Mouse (Mus musculus) right cerebral cortex, postnatal 25 days (tissue): ENCODE results near the gene Tlk1.

ENCODE experiments used
- DNase-seq: peaks from one replicate; pipeline ENCODE4 v3.0.0; 2022

Tlk1 gene

DNA sequence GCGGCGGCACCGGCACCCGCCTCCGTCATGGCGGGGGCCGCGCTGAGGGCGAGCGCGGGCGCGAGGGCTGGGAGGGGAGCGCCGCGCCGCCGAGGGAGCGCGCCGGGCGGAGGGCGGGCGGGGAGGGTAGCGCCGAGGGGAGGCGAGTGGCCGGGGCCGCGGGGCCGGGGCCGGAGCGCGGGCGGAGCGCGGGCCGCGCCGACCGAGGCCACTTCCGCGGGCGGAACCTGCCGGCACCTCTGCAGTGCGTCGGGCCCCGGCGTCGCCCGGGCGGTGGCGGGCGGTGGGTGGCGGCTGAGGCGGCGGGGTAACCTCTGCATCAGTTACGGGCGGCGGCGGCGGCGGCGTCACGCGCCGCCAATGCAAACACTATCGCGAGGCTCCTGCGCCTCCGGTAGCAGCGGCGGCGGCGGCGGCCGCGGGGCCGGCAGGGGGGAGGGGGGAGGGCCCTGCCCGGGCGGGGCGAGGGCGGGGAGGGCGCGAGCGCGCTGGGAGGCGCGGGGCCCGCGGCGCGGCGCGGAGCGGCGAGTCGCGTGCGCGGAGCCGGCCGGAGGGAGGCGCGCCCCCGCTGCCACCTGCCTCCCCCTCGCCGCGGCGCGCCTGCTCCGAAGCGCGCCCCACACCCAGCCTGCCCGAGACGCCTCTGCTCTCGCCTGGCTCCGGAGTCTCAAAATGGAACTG is at the start of gene Tlk1:
TSS of gene Tlk1 (minus strand) at position 358 of the 681 bp plus-strand sequence.
- peak; percentile 71 for DNase-seq

DNA sequence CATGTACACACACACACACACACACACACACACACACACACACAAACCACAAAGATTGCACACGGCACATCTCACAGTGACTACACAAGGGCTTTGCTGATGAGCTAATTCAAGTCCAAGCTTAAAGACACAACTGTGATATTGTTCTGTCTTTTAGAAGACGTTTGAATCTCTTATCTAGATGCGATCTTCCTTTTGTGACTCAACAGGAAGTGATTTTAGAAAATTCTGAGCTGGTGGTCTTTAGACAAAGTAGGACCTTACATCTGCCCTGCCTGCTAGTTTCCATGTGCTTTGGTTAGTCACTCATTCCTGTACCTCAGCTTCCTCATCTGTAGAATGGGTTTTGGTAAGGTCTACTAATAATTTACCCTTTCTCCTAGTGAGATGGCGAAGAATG is 49.6 kb upstream of the Tlk1 start:
- DNase-seq: no peak

DNA sequence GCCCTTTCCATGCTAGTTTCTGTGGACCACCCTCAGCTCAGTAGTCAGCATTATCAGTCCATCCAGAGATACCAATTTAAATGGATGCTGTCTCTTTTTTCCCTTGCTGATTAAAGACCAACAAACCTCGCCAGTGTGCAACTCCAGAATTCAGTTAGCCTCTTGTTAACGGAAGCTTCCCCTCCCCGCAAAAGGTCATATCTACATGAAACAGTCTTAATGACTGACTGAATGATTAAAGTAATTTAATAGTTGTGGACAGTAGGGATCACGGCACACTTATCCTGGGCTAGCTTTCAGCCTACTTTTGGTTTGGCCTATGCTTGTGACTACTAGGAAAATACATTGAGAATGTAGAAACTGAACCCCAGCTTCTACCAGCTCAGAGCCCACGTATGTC is 47.6 kb upstream of the Tlk1 start:
- no peak for DNase-seq

DNA sequence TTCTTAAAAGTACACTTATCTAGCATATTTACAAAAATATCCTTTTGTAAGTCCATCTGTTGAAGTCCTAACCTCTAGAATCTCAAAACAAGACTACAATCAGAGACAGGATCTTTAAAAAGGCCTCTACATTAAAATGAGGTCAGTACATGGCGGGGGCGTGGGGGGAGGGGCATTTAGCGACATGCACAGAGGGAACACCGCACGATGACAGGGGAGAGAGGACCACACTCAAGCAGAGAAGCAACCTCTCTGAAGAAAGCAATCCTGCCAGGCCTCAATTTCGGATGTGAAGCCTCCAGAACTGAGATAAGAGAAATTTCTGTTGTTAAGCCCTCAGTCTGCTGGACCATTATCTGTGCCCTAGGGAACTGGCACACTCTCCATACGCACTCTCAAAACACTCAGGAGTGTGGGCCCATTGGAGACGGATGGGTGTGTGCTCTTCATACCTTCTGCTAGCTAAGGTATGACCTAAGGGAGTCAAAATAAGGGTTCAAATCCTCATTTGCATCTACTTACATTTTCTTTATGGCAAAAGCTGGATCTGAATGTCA is 46.0 kb upstream of the Tlk1 start:
- no peak for DNase-seq

DNA sequence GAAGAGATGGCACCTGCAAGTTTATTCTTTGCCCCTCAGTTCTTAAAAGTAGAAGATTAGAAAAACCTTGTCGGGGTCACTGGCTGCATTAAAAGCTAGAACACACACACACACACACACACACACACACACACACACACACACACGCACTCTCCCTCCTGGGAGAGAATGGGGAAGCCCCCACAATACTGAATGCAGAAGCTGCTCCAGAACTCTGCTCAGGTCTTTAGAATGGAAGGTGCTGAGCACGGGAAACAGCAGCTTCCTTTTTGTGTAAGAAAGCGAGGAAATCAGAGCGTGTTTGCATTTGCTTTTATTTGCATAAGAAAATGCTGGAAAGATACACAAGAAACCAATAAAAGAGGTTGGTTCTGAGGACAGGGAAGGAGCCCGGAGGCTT is 45.3 kb upstream of the Tlk1 start:
- no peak for DNase-seq

DNA sequence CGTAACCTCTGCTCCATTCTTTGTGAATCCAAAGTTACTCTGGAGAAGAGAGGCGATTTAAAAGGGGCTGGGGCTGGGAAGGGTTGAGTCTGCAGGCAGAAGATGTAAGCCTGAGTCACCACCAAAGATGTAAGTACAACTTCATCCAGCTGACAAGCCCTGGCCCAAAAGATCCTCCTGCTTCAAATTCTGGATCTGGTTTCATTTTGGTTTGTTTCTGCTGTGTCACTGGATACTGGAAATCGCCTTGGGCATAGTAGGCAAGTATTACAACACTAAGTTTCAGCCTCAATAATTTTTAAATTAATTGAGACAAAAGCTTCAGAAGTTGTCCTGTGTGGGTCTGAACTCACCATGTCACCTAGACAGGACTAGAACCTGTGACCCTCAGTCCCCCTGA is 43.6 kb upstream of the Tlk1 start:
- no peak for DNase-seq

DNA sequence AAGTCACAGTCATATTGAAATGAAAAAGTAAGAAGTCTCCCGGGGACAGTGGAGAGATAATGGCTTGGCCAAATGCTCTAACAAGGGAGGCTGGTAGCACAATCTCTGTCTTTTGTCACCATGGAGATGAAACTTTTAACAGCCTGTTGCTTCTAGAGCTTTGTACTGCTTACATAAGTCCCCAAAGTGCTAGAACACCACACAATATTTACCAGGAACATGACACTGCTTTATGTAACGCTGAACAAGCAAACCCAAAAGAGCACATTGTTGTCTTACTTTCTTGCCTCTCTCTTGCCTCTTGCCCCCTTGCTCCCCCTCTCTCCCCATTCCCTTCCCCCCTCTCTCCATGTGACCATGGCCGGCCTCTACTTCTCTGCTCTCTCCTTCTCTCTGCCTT is 41.7 kb upstream of the Tlk1 start:
- DNase-seq: no peak

DNA sequence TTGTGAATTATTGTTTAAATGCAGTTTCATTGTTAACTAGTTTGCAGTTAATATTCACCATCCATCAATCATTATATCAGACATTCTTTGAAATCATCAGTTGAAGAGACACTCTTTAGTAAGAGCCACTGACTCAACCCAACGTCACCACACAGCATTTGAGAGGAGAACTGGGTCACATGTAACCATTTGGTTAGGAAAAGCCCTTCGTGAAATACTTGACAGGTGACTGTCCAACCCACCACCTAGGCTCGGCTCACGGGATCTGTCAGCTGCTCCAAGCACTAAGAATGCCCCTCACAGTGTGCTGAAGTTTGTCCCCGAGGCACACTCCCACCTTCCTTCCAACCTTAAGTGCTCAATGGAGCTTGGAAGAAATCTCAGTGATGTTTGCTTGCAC is 37.4 kb upstream of the Tlk1 start:
- no peak for DNase-seq

DNA sequence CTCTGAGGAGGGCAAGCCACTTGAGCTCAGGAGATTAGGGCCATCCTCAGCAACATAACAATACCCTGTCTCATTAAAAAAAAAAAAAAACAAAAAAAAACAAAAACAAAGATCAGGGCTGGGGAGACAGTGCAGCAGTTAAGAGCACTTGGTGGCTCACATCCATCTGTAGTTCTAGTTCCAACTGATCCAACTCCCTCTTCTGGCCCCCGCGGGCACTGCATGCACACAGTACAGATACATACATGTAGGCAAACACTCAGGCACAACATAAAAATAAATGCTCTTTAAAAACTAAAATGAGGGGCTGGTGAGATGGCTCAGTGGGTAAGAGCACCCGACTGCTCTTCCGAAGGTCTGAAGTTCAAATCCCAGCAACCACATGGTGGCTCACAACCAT is 34.2 kb upstream of the Tlk1 start:
- DNase-seq: no peak

DNA sequence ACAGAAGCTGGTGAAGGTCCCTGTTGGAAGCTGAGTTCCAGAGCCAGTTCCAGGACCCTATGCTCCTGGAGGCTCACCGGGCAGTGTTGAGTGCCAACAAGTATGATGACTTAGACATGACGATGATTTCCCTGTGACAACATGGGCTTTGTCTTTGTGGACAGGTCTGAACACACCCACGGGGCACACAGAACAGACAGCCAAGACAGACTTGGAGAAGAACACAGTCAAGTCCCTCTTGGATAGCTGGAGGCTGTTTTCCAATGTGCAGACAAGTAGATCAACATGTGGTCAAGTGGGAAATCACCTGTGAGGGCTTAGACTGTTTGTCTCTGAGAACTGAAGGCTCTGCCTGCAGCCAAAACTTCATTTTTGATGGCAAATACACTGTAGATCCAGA is 31.4 kb upstream of the Tlk1 start:
- DNase-seq: no peak

DNA sequence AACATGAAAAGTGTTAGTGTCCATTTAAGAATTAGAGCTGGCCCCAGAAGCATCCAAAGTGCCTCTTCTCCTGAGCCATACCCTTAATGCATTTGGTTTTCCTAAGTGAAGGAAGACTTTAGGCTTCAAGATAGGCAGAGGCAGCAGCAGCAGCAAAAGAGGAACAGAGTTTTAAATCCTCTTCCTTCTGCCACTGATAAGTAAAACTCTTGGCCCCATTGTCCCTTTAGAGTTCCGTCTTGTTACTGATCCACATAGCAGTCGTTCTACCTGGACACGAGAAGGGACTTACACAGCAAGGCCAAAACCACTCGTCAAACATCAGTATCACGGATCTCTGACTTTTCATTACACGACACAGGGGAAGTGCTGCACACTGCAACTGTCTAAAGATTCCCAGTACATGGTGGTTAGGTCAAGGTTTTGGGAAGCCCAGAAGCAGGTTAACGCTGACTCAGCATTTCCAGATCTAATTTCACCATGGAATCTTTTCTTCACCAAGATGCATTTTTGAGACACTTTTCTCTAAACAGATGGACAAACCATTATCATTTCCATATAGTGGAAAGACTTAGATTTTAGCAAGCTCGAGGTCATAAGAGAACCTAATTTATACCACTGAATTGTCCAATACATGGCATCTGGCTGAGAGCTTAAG is 28.8 kb upstream of the Tlk1 start:
- DNase-seq: no peak

DNA sequence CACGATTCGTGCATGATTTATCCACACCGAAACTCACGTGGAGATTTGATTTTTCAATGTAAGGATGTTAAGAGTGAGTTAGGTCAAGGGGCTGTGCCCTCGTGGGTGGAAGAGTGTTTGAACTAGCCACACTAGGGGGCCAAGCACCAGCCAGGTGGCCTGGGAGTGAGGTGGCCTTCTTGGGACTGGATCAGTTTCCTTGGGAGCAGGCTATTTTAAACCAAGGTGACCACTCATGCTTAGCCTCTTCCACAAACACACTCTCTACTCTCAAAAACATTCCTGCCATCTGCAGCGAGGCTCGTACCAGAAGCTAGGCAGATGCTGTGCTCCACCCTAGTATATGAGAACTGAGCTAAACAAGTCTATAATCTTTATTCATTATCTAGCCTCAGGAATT is 27.8 kb upstream of the Tlk1 start:
- DNase-seq: no peak

DNA sequence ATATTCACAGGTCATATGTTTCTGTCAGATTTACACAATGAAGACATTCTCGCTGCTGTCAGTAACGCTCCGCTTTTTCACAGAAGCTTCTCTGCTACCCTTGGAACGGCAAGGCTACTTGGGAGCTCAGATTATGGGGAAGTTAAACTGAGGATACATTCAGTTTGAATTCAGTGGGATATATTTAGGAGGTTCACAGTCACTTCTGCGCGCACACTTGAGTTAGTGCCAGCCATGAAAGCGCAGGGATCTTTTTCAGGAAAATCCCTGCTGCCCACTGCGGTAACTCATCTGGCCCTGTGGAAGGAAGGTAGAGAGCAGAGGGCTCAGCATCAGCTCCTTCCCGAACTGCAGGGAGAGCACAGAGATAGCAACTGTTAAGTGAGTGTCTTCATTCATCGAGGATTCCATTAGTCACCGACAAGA is 27.3 kb upstream of the Tlk1 start:
- peak; percentile 64 for DNase-seq

DNA sequence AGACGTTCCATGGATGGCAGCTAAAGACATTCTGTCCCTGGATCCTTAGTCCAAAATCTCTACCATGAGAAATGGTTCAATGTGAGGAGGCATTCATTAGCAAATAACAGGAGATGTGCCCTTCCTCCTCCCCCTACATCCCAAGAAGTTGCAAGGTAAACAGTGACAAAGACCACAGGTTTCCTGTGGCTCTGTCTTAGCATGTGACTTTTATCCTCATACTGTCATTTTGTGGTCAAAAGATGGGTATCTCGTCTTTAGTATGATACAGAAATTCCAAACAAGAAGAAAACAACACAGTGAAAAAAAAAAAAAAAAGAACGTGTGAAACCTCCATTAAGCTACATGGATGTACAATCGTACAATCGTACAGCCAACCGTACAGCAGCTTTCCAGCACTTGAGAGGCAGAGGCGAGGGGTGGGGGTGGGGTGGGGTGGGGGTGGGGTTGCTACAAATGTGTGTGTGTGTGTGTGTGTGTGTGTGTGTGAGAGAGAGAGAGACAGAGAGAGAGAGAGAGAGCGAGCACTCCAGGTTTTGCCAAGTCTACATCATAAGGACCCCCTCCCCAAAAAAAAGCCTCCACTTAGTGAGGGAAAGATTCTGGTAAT is 26.8 kb upstream of the Tlk1 start:
- no peak for DNase-seq

DNA sequence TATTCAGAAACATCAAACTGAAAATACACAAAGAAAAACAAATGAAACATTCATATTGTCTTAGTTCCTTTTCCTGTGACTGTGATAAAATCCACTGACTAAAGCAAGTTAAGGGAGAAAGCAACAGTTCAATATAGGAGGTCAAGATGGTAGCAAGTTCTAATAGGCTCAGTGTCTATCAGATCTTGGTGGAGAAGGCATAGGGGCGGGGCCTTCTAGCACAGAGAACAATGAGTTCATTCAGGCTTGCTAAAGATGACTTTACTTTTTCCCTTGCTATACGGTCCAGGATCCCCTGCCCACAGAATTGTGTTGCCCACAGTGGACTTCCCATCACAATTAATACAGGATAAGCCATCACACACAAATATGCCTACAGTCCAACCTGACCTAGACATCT is 20.3 kb upstream of the Tlk1 start:
- no peak for DNase-seq

DNA sequence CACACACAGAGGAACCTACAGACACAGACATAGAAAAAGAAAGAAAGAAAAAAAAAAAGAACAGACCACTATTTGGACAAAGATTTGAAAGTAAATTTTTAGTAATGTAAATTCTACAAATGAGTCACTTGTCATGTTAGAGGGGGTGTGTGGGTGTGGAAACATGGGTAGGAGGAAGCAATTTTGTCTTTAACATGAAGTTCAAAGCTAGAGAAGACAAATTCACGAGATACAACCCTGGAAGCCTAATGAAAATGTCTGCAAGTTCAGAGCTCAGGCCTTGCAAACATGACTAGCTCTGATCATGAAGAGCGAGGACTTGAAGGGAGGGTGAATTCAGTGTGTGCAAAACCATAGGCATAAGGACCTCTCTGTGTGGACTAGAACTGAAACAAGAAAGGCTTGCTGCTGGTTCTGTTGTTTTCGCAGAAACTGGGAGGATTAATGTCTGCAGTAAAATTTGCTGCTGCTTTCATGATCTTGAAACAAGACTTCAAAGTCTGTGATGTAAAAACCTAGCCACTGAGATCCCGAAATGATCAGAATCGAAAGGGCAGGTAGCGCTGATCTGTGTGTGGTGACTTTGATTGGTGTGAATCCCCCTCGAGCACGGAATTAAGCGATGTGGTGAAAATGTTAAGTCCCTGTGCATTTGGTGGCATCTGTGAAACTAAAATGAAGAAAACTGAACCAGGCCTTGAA is 19.3 kb upstream of the Tlk1 start:
- DNase-seq: peak; percentile 10

DNA sequence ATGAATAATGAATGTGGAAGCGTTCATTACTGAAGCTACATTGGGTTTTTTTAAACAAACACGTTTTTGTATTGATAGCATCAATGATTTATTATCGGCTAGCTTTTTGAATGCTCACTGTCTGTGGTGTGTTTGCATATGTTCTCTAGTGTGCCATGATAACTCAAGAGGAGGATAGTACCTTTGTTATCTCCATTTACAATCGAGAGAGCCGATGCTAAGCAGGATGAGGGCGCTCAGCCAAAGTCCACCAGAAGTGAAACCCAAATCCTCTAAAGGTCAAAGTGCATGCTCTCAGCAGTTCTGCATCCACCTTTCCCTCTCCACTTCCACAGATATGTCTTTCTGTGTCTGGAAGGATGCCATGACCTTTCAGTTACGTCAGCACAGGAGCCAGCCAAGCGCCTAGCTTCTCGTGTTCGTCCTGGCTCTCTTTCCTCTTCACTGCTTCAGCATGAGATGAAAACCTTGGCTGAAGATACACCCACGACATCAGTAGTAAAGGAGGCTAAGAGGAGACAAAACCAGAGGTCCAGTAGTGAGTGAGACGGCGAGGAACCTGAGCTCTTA is 16.6 kb upstream of the Tlk1 start:
- DNase-seq: no peak

DNA sequence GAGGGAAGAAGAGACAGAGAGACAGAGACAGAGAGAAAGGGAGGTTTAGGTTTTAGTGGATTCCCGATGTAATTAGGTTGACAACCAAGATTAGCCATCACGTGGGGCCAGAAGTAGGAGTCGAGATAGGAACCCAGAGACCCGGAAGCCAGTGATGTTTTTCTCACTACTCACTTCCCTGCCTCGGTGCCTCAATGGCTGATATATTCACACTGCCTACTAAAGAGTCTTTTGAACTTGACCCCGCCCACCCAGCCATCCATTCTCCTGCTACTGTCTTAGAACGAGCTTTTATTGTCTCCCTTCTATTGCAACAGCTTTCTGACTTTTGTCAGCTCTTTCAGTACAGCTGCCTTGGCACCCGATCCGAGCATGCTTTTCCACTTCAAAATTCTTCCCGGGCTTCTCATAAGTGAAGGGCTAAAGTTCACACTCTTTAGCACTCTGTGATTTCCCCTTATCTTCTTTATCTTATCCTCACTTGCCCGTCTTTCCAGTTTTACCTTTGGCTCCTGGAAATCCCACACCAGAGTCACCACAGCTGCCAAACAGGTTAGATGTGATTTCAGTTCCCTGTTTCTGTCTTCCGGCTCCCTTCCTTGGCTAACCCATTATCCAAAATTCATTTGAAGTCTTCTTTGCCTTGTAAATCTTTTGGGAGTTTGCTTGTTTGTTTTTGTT is 13.1 kb upstream of the Tlk1 start:
- DNase-seq: no peak

DNA sequence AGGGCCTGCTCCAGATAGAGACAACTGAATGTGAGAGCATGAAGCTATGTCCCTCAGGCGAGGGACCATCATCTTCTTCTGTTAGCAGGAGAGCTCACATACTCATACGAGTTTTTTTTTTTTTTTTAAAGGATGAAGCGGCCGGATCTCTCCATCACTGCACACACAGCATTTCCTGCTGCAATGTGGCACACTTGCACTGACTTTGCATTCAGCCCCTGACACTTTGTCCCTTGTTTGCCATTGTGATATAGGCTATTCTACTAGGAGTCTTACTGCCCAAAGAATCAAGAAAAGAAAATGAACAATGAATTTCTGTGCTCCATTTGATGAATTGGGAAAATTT is 10.8 kb upstream of the Tlk1 start:
- no peak for DNase-seq

DNA sequence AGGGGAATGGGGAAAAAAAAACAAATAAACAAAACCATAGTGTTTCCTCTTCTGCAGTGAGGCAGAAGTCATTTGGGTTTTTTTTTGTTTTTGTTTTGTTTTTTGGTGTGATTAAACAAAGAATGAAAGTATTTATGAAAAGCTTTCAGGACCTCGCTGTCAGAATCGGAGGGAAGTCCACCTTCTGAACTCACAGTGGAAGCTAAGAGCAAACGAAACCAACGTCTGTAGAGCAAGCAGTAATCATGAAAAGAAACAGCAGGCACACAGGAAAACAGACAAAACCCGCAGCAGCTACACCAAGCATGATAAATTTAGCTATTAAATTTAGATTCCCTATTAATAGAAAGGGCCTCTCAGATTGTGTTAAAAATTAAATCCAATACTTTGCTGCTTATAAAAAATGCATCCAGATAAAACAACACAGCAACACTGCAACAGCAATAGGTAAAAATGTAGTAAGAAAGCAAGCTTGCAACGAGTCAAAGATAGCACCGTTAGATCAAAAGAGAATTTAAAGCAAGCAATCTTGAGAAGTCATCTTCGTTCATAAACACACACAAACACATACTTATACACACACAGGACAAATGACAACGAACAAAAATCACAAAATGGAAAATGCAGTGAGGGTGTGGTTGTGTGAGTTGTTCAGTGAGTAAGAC is 10.2 kb upstream of the Tlk1 start:
- DNase-seq: no peak

DNA sequence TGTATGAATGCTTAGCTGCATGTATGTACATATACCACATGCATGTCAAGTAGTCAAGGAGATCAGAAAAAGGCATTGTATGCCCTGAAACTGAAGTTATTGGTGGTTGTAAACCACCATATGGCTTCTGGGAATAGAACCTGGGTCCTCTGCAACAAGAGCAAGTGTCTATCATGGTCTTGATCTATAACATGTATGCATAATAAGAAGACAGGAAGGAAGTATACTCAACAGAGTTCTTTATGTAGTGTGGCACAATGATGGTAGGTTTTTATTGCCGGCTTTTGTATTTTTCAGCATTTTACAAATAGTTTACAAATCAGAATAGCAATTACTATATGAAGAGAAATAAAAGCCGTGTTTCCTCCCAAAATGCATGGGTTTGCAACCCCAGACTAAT is 9.7 kb upstream of the Tlk1 start:
- DNase-seq: no peak

DNA sequence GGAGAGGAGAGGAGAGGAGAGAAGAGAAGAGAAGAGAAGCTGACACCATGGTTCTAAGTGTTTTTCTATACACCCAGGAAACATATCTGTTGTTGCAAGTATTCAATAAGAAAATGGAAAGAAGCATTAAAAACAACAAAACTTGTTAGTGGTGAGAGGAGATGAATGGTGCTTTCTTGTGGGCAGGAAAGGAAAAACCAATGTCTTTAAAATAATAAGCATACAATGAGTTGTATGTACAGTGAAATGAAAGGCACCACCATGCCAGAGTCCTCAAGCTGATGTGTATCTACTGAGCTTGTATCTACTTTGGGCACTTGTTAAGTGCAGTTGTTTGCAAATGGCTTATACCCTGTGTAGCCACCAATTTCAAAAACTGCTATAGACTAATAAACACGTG is 7.7 kb upstream of the Tlk1 start:
- DNase-seq: no peak
